Mouse (Mus musculus): ENCODE measurements at regions not wholly inside any gene's neighbourhood (a gene's known extent, or its start where the extent isn't known, plus 50 kb on each side); places are given as distances from the start of the nearest gene placed in this dataset.
A peak's percentile ranks its signal among the peaks of the same experiment; 100 is the strongest.

DNA sequence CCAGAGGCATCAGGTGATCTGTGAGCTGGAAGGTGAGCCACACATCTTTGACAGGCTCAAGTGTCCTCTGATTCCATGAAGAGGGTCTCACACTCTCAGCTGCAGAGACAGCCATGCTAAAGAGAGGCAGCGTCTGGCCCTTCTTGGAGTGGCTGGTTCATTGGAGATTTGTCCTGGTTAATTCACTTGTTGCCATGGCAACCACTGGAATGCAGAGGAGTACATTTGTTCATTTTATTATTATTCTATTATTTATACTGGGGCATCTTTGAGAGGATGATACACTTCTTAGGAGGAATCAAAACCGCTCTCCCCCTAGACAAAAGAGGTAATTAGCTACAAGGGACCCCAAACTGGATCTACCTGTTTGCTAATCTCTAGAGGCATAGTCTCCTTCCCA is 143.6 kb downstream of the Pdgfra start:
- Histone ChIP-seq H3K36me3 (ENCODE audit: control insufficient read depth in 1 of 2, insufficient read depth in 2 of 2, low read length in 2 of 2) (no peaks in the 10 kb centered on the region), H3K27ac (ENCODE audit: control insufficient read depth, low read depth, low read length) (no peak overlapping the region), H3K79me2 (ENCODE audit: control insufficient read depth, insufficient read depth, low read length, poor library complexity) (no peaks in the 10 kb centered on the region), H3K9ac (ENCODE audit: control insufficient read depth, low read depth, low read length, poor library complexity, severe bottlenecking) (no peak overlapping the region), H3K27me3 (ENCODE audit: control insufficient read depth in 1 of 2, insufficient read depth in 2 of 2, low read length in 2 of 2) (peaks cover 5 to 12% of the 10 kb centered on the region in 2 experiments), H3K4me1 (ENCODE audit: control insufficient read depth in 1 of 2, insufficient read depth in 2 of 2, low read length in 2 of 2) (no peaks in the 10 kb centered on the region), H3K9me3 (replicated peaks; ENCODE audit: insufficient read depth, low read length) (no peaks in the 10 kb centered on the region), H3K4me3 (ENCODE audit: control insufficient read depth in 1 of 2, insufficient read depth in 1 of 2, low read depth in 2 of 2, low read length in 2 of 2) (no peak overlapping the region)
- DNase-seq (ENCODE audit: low read depth, low spot score): no peak
- no peak for TF ChIP-seq TAL1 (IDR thresholded peaks at IDR 0.05; ENCODE audit: low read length)
- TF ChIP-seq MAZ (IDR thresholded peaks at IDR 0.05; ENCODE audit: low read depth, low read length): no peak
- no peak for TF ChIP-seq ETS1 (IDR thresholded peaks at IDR 0.05; ENCODE audit: low read depth, low read length)
- TF ChIP-seq MXI1 (IDR thresholded peaks at IDR 0.05; ENCODE audit: low read depth, low read length): no peak
- no peak for TF ChIP-seq ZMIZ1 (IDR thresholded peaks at IDR 0.05; ENCODE audit: low read depth, low read length)
- TF ChIP-seq GABPA (IDR thresholded peaks at IDR 0.05; ENCODE audit: low read depth, low read length): no peak
- TF ChIP-seq UBTF (IDR thresholded peaks at IDR 0.05; ENCODE audit: borderline replicate concordance, insufficient read depth, low read depth, low read length): no peak
- TF ChIP-seq ZKSCAN1 (IDR thresholded peaks at IDR 0.05; ENCODE audit: low read depth, low read length): no peak
- no peak for TF ChIP-seq BHLHE40 (IDR thresholded peaks at IDR 0.05; ENCODE audit: borderline replicate concordance, low read depth, low read length)

DNA sequence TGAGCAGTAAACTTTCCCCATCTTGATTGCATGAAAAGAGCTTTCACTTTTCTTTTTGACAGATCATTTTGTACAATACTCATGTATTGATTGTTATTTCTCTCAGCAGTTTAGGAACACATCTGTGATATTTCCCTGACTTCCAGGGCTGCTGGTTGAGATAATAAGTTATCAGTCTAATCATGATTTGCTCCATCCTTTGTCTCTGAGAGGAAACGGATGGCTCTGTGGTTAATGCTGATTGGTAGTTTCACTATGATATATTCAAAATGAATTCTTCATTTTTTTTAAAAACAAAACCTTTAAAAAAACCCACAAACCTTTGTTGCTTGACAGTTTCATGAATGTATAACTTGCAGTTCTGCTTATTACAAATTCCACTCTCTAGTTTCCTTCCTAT is 160.8 kb downstream of the Pdgfra start:
- Histone ChIP-seq H3K36me3 (ENCODE audit: control insufficient read depth in 1 of 2, insufficient read depth in 2 of 2, low read length in 2 of 2) (0 out of 4 replicates have a peak, but pooled peaks cover 0 to 2% of the 10 kb centered on the region in 2 experiments), H3K79me2 (ENCODE audit: control insufficient read depth, insufficient read depth, low read length, poor library complexity) (no peaks in the 10 kb centered on the region), H3K4me3 (ENCODE audit: control insufficient read depth in 1 of 2, insufficient read depth in 1 of 2, low read depth in 2 of 2, low read length in 2 of 2) (no peak overlapping the region), H3K27me3 (ENCODE audit: control insufficient read depth in 1 of 2, insufficient read depth in 2 of 2, low read length in 2 of 2) (no peaks in the 10 kb centered on the region), H3K9ac (ENCODE audit: control insufficient read depth, low read depth, low read length, poor library complexity, severe bottlenecking) (no peak overlapping the region), H3K27ac (ENCODE audit: control insufficient read depth, low read depth, low read length) (no peak overlapping the region), H3K4me1 (ENCODE audit: control insufficient read depth in 1 of 2, insufficient read depth in 2 of 2, low read length in 2 of 2) (0 out of 4 replicates have a peak, but pooled peaks cover 0 to 2% of the 10 kb centered on the region in 2 experiments), H3K9me3 (replicated peaks; ENCODE audit: insufficient read depth, low read length) (no peaks in the 10 kb centered on the region)
- TF ChIP-seq ZC3H11A (IDR thresholded peaks at IDR 0.05; ENCODE audit: low read depth, low read length) (no peak), SIN3A (IDR thresholded peaks at IDR 0.05; ENCODE audit: low read length) (no peak)
- no peak for DNase-seq (ENCODE audit: low read depth, low spot score)

DNA sequence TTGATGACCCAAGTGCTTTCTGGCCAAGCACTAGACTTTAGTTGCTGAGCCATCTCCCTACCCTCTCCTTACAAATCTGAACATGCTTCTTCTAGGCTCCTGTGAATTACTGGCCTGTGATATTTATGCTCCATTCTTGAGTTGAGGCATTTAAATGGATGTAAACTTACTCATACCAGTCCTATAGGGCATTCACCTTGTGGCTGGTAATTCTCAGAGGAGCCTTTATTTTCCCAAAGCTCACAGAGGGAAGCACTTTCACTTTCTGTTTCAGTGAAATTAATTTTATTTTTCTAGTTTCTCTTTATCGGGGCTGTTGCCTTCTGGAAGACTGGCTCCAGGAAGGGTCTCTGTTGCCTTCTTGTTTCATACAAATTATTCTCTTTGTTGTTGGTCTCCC is 163.9 kb downstream of the Pdgfra start:
- DNase-seq (ENCODE audit: low read depth, low spot score): peak; percentile 15
- Histone ChIP-seq H3K79me2 (ENCODE audit: control insufficient read depth, insufficient read depth, low read length, poor library complexity) (no peaks in the 10 kb centered on the region), H3K4me3 (ENCODE audit: control insufficient read depth in 1 of 2, insufficient read depth in 1 of 2, low read depth in 2 of 2, low read length in 2 of 2) (peak overlapping the region; percentile 34 to 90), H3K4me1 (ENCODE audit: control insufficient read depth in 1 of 2, insufficient read depth in 2 of 2, low read length in 2 of 2) (0 out of 4 replicates have a peak, but pooled peaks cover 0 to 2% of the 10 kb centered on the region in 2 experiments), H3K27me3 (ENCODE audit: control insufficient read depth in 1 of 2, insufficient read depth in 2 of 2, low read length in 2 of 2) (no peaks in the 10 kb centered on the region), H3K27ac (ENCODE audit: control insufficient read depth, low read depth, low read length) (no peak overlapping the region), H3K36me3 (ENCODE audit: control insufficient read depth in 1 of 2, insufficient read depth in 2 of 2, low read length in 2 of 2) (0 out of 4 replicates have a peak, but pooled peaks cover 0 to 2% of the 10 kb centered on the region in 2 experiments), H3K9me3 (replicated peaks; ENCODE audit: insufficient read depth, low read length) (no peaks in the 10 kb centered on the region), H3K9ac (ENCODE audit: control insufficient read depth, low read depth, low read length, poor library complexity, severe bottlenecking) (peak overlapping the region; percentile 22)
- TF ChIP-seq ETS1 (IDR thresholded peaks at IDR 0.05; ENCODE audit: low read depth, low read length) (0 out of 2 replicates have a peak, but pooled peaks have one; percentile 2), RAD21 (IDR thresholded peaks at IDR 0.05; ENCODE audit: low read depth, low read length) (no peak)

Measured in MEL (cell line).